Mouse (Mus musculus): ENCODE data around the gene Il1f10. TPM values are rescaled to one million over a fixed set of nuclear protein-coding genes. Genes with fewer than 3 reads are reported as not detected.

Il1f10 gene
- polyA plus RNA-seq, 1 experiment = not detected

DNA sequence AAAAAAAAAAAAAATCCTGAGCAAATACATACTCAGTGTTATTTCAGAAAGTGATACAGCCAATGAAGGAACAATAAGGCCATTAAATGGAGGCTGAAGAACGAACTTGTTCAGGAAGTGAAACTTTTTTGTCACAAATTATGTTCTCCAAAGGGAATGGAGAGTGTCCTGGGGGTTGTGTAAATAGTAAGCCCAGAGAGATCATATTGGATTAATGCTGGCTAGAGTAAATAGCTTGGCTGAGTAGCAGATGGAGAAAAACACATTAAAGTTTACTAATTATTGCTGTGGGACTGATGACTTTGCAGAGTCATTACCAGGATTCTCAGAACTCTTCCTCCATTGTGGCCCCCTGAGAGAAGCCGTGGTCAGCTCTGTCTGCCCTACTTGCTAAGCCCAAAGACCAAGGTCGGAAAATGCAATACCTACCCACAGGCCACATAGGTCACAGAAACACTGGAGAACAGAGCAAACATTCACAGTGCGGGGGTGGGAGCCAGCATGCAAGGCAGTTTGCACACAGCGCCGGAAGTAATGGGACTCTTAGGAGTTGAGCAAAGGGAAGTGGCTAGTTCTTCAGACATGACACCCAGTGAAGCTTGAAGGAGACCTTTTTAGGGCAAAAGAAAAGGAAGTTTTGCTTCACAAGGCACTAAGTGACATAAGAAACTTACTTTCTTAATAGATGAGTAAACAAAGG lies 20.5 kb downstream of the Il1f10 start:
- H3K4me1 ChIP-seq (ENCODE audit: control insufficient read depth, insufficient read depth, low read length) = no peaks in the 10 kb centered on the region
- TF ChIP-seq POLR2A (IDR thresholded peaks at IDR 0.05; ENCODE audit: control insufficient read depth, low read depth, low read length) = no peak
- TF ChIP-seq CTCF (IDR thresholded peaks at IDR 0.05; ENCODE audit: control insufficient read depth, insufficient read depth, insufficient replicate concordance, low read depth, low read length) = no peak
- H3K27ac ChIP-seq (ENCODE audit: control insufficient read depth, insufficient read depth, low read depth, low read length) = no peak overlapping the region
- no peaks in the 10 kb centered on the region for H3K27me3 ChIP-seq (ENCODE audit: control insufficient read depth, insufficient read depth, low read length)
- H3K36me3 ChIP-seq (ENCODE audit: control insufficient read depth, insufficient read depth, low read length) = no peaks in the 10 kb centered on the region
- H3K4me3 ChIP-seq (ENCODE audit: control insufficient read depth, low read depth, low read length) = no peak overlapping the region

GRCm38 (mm10) chr2:24316919-24317318 lies 25.9 kb downstream of the Il1f10 start:
- no peak overlapping the region for H3K27ac ChIP-seq (ENCODE audit: control insufficient read depth, insufficient read depth, low read depth, low read length)
- TF ChIP-seq CTCF (IDR thresholded peaks at IDR 0.05; ENCODE audit: control insufficient read depth, insufficient read depth, insufficient replicate concordance, low read depth, low read length) (no peak), POLR2A (IDR thresholded peaks at IDR 0.05; ENCODE audit: control insufficient read depth, low read depth, low read length) (no peak)
- no peaks in the 10 kb centered on the region for H3K27me3 ChIP-seq (ENCODE audit: control insufficient read depth, insufficient read depth, low read length)
- no peaks in the 10 kb centered on the region for H3K4me1 ChIP-seq (ENCODE audit: control insufficient read depth, insufficient read depth, low read length)
- H3K4me3 ChIP-seq (ENCODE audit: control insufficient read depth, low read depth, low read length) = no peak overlapping the region
- no peaks in the 10 kb centered on the region for H3K36me3 ChIP-seq (ENCODE audit: control insufficient read depth, insufficient read depth, low read length)

DNA sequence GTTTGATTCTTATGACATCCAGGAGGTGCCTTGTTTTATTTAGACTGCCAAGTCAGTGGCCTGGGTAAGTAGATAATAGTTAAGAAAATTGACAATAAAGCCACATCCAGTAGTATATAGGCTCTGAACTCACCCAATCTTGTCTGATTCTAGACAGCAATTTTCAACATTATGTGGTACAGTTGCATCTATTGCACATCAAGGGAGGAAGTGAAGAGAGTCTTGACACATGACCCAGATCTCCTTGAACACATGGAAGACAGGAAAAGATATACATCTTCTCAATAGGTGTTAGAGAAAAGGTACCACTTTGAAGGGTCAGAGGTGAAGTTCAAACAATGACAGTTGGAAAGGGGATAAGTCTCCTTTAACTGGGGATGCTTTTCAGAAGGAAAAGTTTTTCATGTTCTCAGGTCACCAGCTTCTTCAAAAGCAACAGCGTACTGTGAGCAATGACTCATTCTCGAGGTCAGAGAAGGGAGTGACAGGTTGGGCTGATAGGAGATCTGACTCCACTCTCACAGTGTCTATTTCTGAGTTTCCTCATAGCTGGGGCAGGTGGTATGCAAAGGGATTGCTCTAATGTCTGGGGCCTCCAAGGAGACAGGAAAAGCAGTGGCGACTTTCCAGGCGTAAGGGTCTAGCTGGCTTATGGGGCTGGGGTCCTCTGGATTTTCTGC lies 27.1 kb downstream of the Il1f10 start:
- H3K4me1 ChIP-seq (ENCODE audit: control insufficient read depth, insufficient read depth, low read length) = no peaks in the 10 kb centered on the region
- H3K27ac ChIP-seq (ENCODE audit: control insufficient read depth, insufficient read depth, low read depth, low read length) = no peak overlapping the region
- TF ChIP-seq CTCF (IDR thresholded peaks at IDR 0.05; ENCODE audit: control insufficient read depth, insufficient read depth, insufficient replicate concordance, low read depth, low read length) = no peak
- no peak for TF ChIP-seq POLR2A (IDR thresholded peaks at IDR 0.05; ENCODE audit: control insufficient read depth, low read depth, low read length)
- no peaks in the 10 kb centered on the region for H3K36me3 ChIP-seq (ENCODE audit: control insufficient read depth, insufficient read depth, low read length)
- H3K27me3 ChIP-seq (ENCODE audit: control insufficient read depth, insufficient read depth, low read length) = no peaks in the 10 kb centered on the region
- no peak overlapping the region for H3K4me3 ChIP-seq (ENCODE audit: control insufficient read depth, low read depth, low read length)

DNA sequence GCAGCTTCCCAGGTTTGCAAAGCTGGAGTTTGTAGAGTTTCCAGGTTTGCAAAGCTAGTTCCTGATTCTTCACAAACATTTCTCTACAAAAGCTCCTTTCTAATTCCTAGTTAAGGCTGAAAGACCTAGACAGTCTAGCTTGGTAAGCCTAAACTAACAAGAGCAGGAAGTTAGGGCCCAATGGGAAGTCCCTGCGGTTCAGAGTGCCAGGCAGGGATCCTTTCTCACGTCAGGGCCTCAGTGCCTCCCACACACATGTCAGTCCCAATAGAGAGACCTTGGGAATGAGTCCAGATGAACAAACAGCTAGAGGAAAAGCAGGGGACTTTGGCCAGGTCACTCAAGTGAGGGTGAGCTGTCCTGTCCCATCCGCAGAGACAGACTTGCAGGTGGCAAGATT lies 44.3 kb downstream of the Il1f10 start:
- Histone ChIP-seq H3K27ac (ENCODE audit: control insufficient read depth, insufficient read depth, low read depth, low read length) (no peak overlapping the region), H3K36me3 (ENCODE audit: control insufficient read depth, insufficient read depth, low read length) (no peaks in the 10 kb centered on the region), H3K4me3 (ENCODE audit: control insufficient read depth, low read depth, low read length) (no peak overlapping the region), H3K4me1 (ENCODE audit: control insufficient read depth, insufficient read depth, low read length) (no peaks in the 10 kb centered on the region), H3K27me3 (ENCODE audit: control insufficient read depth, insufficient read depth, low read length) (no peaks in the 10 kb centered on the region)
- TF ChIP-seq CTCF (IDR thresholded peaks at IDR 0.05; ENCODE audit: control insufficient read depth, insufficient read depth, insufficient replicate concordance, low read depth, low read length) (no peak), POLR2A (IDR thresholded peaks at IDR 0.05; ENCODE audit: control insufficient read depth, low read depth, low read length) (no peak)

- Histone ChIP-seq H3K4me1 (ENCODE audit: control insufficient read depth, insufficient read depth, low read length) (no peaks in the 10 kb centered on the region), H3K4me3 (ENCODE audit: control insufficient read depth, low read depth, low read length) (no peak within 1 kb of the TSS), H3K27ac (ENCODE audit: control insufficient read depth, insufficient read depth, low read depth, low read length) (no peak within 1 kb of the TSS), H3K27me3 (ENCODE audit: control insufficient read depth, insufficient read depth, low read length) (no peaks in the 10 kb centered on the region), H3K36me3 (ENCODE audit: control insufficient read depth, insufficient read depth, low read length) (no peaks in the 10 kb centered on the region)
- no peak for TF ChIP-seq POLR2A (IDR thresholded peaks at IDR 0.05; ENCODE audit: control insufficient read depth, low read depth, low read length)
- no peak for TF ChIP-seq CTCF (IDR thresholded peaks at IDR 0.05; ENCODE audit: control insufficient read depth, insufficient read depth, insufficient replicate concordance, low read depth, low read length)
These were observed 45.5 kb downstream of the Il1f10 start, which contains the start of gene Il1rn for GRCm38 (mm10) chr2:24336545-24336944. TSS of gene Il1rn (plus strand) at chr2:24336853.

DNA sequence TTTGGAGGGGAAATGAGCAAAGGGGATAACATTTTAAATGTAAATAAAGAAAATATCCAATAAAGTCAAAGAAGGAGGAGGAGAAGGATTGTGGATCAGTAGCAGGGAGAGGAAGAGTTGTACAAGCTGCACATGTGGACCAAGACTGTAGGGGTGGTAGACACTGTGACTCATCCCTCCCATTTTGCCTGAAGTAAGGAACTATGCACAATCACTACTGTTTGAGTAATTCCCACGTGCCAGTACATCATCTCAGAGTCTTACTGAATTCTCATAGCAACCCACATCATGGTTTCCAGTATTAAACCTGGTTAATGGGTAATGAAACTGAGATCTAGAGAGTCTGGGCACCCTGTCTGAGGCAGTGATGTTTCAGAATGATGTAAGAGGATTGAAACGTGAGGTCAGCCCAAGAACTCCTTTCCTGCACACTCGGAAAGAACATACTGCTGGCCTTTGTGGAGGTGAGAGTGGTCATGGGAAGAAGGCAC lies 50.4 kb downstream of the Il1f10 start:
- TF ChIP-seq POLR2A (IDR thresholded peaks at IDR 0.05; ENCODE audit: control insufficient read depth, low read depth, low read length) (no peak), CTCF (IDR thresholded peaks at IDR 0.05; ENCODE audit: control insufficient read depth, insufficient read depth, insufficient replicate concordance, low read depth, low read length) (no peak)
- Histone ChIP-seq H3K4me1 (ENCODE audit: control insufficient read depth, insufficient read depth, low read length) (no peaks in the 10 kb centered on the region), H3K4me3 (ENCODE audit: control insufficient read depth, low read depth, low read length) (no peak overlapping the region), H3K27me3 (ENCODE audit: control insufficient read depth, insufficient read depth, low read length) (no peaks in the 10 kb centered on the region), H3K27ac (ENCODE audit: control insufficient read depth, insufficient read depth, low read depth, low read length) (no peak overlapping the region), H3K36me3 (ENCODE audit: control insufficient read depth, insufficient read depth, low read length) (no peaks in the 10 kb centered on the region)

Other genes starting within 250 kb of the Il1f10 start
- 0.31 TPM in 2 replicates for gene Hnmt, start 241.8 kb upstream of the Il1f10 start, polyA plus RNA-seq (2012; rRNA removed)
- gene Tbpl2, start 194.6 kb upstream of the Il1f10 start, polyA plus RNA-seq (2012; rRNA removed) = not detected in 2 replicates
- not detected in 2 replicates for gene Il1f8, start 138.0 kb upstream of the Il1f10 start, polyA plus RNA-seq (2012; rRNA removed)
- gene Il1f9, start 104.7 kb upstream of the Il1f10 start, polyA plus RNA-seq (2012; rRNA removed) = not detected in 2 replicates
- not detected in 2 replicates for gene Il1f6, start 75.8 kb upstream of the Il1f10 start, polyA plus RNA-seq (2012; rRNA removed)
- gene Il1f5, start 14.2 kb upstream of the Il1f10 start, polyA plus RNA-seq (2012; rRNA removed) = not detected in 2 replicates
- not detected in 2 replicates for gene Il1rn, start 45.7 kb downstream of the Il1f10 start, polyA plus RNA-seq (2012; rRNA removed)
- gene Psd4, start 76.4 kb downstream of the Il1f10 start, polyA plus RNA-seq (2012; rRNA removed) = 0.94 and 1.1 TPM in 2 replicates
- 0.12 and 2.3 TPM in 2 replicates for gene Pax8, start 184.4 kb downstream of the Il1f10 start, polyA plus RNA-seq (2012; rRNA removed)